Mouse (Mus musculus): ENCODE measurements at regions not wholly inside any gene's neighbourhood (a gene's known extent, or its start where the extent isn't known, plus 50 kb on each side); places are given as distances from the start of the nearest gene placed in this dataset.
A peak's percentile ranks its signal among the peaks of the same experiment; 100 is the strongest.

GRCm38 (mm10) chr14:83959111-83959510 is 484.3 kb upstream of the Pcdh17 start:
- no peaks in the 10 kb centered on the region for H3K4me1 ChIP-seq (ENCODE audit: insufficient read depth, low read depth, low read length)
- H3K27me3 ChIP-seq (replicated peaks; ENCODE audit: insufficient read depth, low read length): no peaks in the 10 kb centered on the region
- H3K27ac ChIP-seq (ENCODE audit: low read length): no peak overlapping the region
- no peak overlapping the region for H3K9ac ChIP-seq (replicated peaks; ENCODE audit: low read depth)
- ATAC-seq: no peak
- H3K36me3 ChIP-seq (ENCODE audit: insufficient read depth, low read length): no peaks in the 10 kb centered on the region
- no peak overlapping the region for H3K4me3 ChIP-seq (ENCODE audit: low read depth, low read length)
- TF ChIP-seq CTCF (IDR thresholded peaks at IDR 0.05) (no peak), EP300 (IDR thresholded peaks at IDR 0.05) (no peak)
- no peaks in the 10 kb centered on the region for H3K9me3 ChIP-seq (ENCODE audit: low read length)
- DNase-seq (ENCODE audit: low spot score): peak; percentile 23
- no peak overlapping the region for H3K4me2 ChIP-seq (replicated peaks; ENCODE audit: low read depth, low read length)
- 60% methylated on average over 3 of the region's 3 CpGs for WGBS

GRCm38 (mm10) chr14:83983566-83983965 is 459.8 kb upstream of the Pcdh17 start:
- H3K9ac ChIP-seq (replicated peaks; ENCODE audit: low read depth): no peak overlapping the region
- 77% methylated on average over 3 of the region's 3 CpGs for WGBS
- no peaks in the 10 kb centered on the region for H3K36me3 ChIP-seq (ENCODE audit: insufficient read depth, low read length)
- DNase-seq (ENCODE audit: low spot score) (no peak), ATAC-seq (no peak)
- H3K4me2 ChIP-seq (replicated peaks; ENCODE audit: low read depth, low read length): no peak overlapping the region
- TF ChIP-seq CTCF (IDR thresholded peaks at IDR 0.05): no peak
- no peak for TF ChIP-seq EP300 (IDR thresholded peaks at IDR 0.05)
- H3K4me3 ChIP-seq (ENCODE audit: low read depth, low read length): no peak overlapping the region
- no peaks in the 10 kb centered on the region for H3K27me3 ChIP-seq (replicated peaks; ENCODE audit: insufficient read depth, low read length)
- H3K27ac ChIP-seq (ENCODE audit: low read length): no peak overlapping the region
- no peaks in the 10 kb centered on the region for H3K4me1 ChIP-seq (ENCODE audit: insufficient read depth, low read depth, low read length)
- no peaks in the 10 kb centered on the region for H3K9me3 ChIP-seq (ENCODE audit: low read length)
